Mouse (Mus musculus) heart, postnatal 0 days (tissue): Measurements from ENCODE around the gene Hibadh.

ENCODE experiments used
- CTCF ChIP-seq: IDR thresholded peaks from 2 replicates; pipeline ENCODE4 v1.5.1; 2016; ENCODE audit warnings: antibody characterized with exemption, control low read depth, low read depth
- EP300 ChIP-seq: IDR thresholded peaks from 2 replicates; pipeline ENCODE4 v1.6.1; 2016; ENCODE audit warnings: antibody characterized with exemption, low read depth

- TF ChIP-seq EP300 = no peak
- TF ChIP-seq CTCF = no peak
Measured at GRCm38 (mm10) chr6:52620090-52620489, 20.1 kb downstream of the Hibadh start.
